Mouse (Mus musculus) limb, embryonic 11.5 days (tissue): ENCODE results near the gene Plekhg5. TPM values are rescaled to one million over a fixed set of nuclear protein-coding genes. Genes with fewer than 3 reads are reported as not detected.

Experiments
- ATAC-seq: fragments of 200-750 bp; cut with Nextera tagmentation; 2 replicates; pipeline ENCODE4 v1.8.0; 2017; ENCODE audit warnings: low read depth; ENCODE audit not compliant: insufficient number of reproducible peaks, low FRiP score, low TSS enrichment
- DNase-seq: peaks from one replicate; pipeline ENCODE4 v3.0.0-alpha.2; 2015; ENCODE audit warnings: low spot score
- H3K27ac ChIP-seq: fragments of 300-500 bp; sonication (generic); replicated peaks from 2 replicates; pipeline ENCODE4 v1.5.1; 2014; ENCODE audit warnings: low read depth, mild to moderate bottlenecking, low read length
- H3K27me3 ChIP-seq: fragments of 300-500 bp; sonication (generic); 2 replicates; pipeline ENCODE4 v1.6.1; 2014; ENCODE audit warnings: mild to moderate bottlenecking, low read length, mixed read lengths; ENCODE audit not compliant: control insufficient read depth, insufficient read depth
- H3K36me3 ChIP-seq: fragments of 300-500 bp; sonication (generic); 2 replicates; pipeline ENCODE4 v1.6.1; 2014; ENCODE audit warnings: mild to moderate bottlenecking, low read length, moderate library complexity, mixed read lengths; ENCODE audit not compliant: control insufficient read depth, insufficient read depth
- H3K4me1 ChIP-seq: fragments of 300-500 bp; sonication (generic); 2 replicates; pipeline ENCODE4 v1.6.1; 2014; ENCODE audit warnings: low read length, mixed read lengths; ENCODE audit not compliant: control insufficient read depth, insufficient read depth
- H3K4me2 ChIP-seq: fragments of 300-500 bp; sonication (generic); 2 replicates; pipeline ENCODE4 v1.6.1; 2014; ENCODE audit warnings: low read depth, mild to moderate bottlenecking, moderate library complexity; ENCODE audit not compliant: severe bottlenecking
- H3K4me3 ChIP-seq: fragments of 300-500 bp; sonication (generic); 2 replicates; pipeline ENCODE4 v1.5.1; 2014; ENCODE audit warnings: low read depth, low read length
- H3K9ac ChIP-seq: fragments of 300-500 bp; sonication (generic); 2 replicates; pipeline ENCODE4 v1.6.1; 2014; ENCODE audit warnings: mild to moderate bottlenecking, low read length
- H3K9me3 ChIP-seq: fragments of 300-500 bp; sonication (generic); 2 replicates; pipeline ENCODE4 v1.6.1; 2016; ENCODE audit warnings: low read length; ENCODE audit not compliant: control insufficient read depth
- WGBS: fragments of 180-500 bp; shearing (Covaris S2); extraction: QIAGEN DNeasy Blood & Tissue Kit; methylation state at CpG from one replicate; pipeline ENCODE4 v1.1.7; 2014; 5-methylcytosine and 5-hydroxymethylcytosine counted together
- polyA plus RNA-seq: library from polyadenylated mRNA; unstranded; fragments of >200 nt; fragmentation: Nextera tagmentation; extraction: Ambion mirVana; gene quantifications from 2 replicates; pipeline ENCODE4 v1.2.1, GENCODE M21; 2014

Gene Plekhg5
- polyA plus RNA-seq, 1 experiment from 2014 or later: 8.9 TPM

GRCm38 (mm10) chr4:152150546-152150945 is 78.2 kb downstream of the Plekhg5 start:
- no peak overlapping the region for H3K9ac ChIP-seq
- no peaks in the 10 kb centered on the region for H3K36me3 ChIP-seq
- peaks cover 40% of the 10 kb centered on the region for H3K27me3 ChIP-seq
- DNase-seq (no peak), ATAC-seq (no peak)
- H3K4me3 ChIP-seq: no peak overlapping the region
- H3K27ac ChIP-seq: no peak overlapping the region
- 0 out of 2 replicates have a peak, but pooled peaks cover 4% of the 10 kb centered on the region for H3K4me1 ChIP-seq
- no peak overlapping the region for H3K4me2 ChIP-seq
- no peaks in the 10 kb centered on the region for H3K9me3 ChIP-seq
- WGBS: 72% methylated on average over 4 of the region's 4 CpGs

- H3K9ac ChIP-seq: no peak overlapping the region
- 15% methylated on average over 7 of the region's 7 CpGs for WGBS
- DNase-seq: no peak
- H3K4me2 ChIP-seq: peak overlapping the region; percentile 69
- no peak overlapping the region for H3K27ac ChIP-seq
- 0 out of 2 replicates have a peak, but pooled peaks cover 4% of the 10 kb centered on the region for H3K4me1 ChIP-seq
- peak overlapping the region; percentile 38 for H3K4me3 ChIP-seq
- no peaks in the 10 kb centered on the region for H3K36me3 ChIP-seq
- no peak for ATAC-seq
- H3K27me3 ChIP-seq: peaks cover 40% of the 10 kb centered on the region
- H3K9me3 ChIP-seq: no peaks in the 10 kb centered on the region
Measured at GRCm38 (mm10) chr4:152151451-152151965, 79.2 kb downstream of the Plekhg5 start.

- WGBS: 1% methylated on average over 53 of the region's 57 CpGs
- Histone ChIP-seq H3K27me3 (peaks cover 40% of the 10 kb centered on the region), H3K4me1 (0 out of 2 replicates have a peak, but pooled peaks cover 4% of the 10 kb centered on the region), H3K4me2 (peak within 1 kb of the TSS; percentile 69), H3K36me3 (no peaks in the 10 kb centered on the region), H3K9me3 (no peaks in the 10 kb centered on the region), H3K27ac (no peak within 1 kb of the TSS), H3K9ac (no peak within 1 kb of the TSS; the same call in 1 of the 2 replicates), H3K4me3 (peak within 1 kb of the TSS; percentile 38)
- DNase-seq (peak; percentile 82), ATAC-seq (peak; percentile 78)
Measured at GRCm38 (mm10) chr4:152151966-152152544, 79.8 kb downstream of the Plekhg5 start, which contains the start of gene Espn. Gene Espn (minus strand): TSS chr4:152152371.

- ATAC-seq (no peak), DNase-seq (peak; percentile 92)
- Histone ChIP-seq H3K9me3 (no peaks in the 10 kb centered on the region), H3K4me2 (peak overlapping the region; percentile 3; the same call in 1 of the 2 replicates), H3K4me1 (peaks cover 9% of the 10 kb centered on the region; the same call in 1 of the 2 replicates), H3K36me3 (no peaks in the 10 kb centered on the region), H3K4me3 (no peak overlapping the region), H3K27ac (no peak overlapping the region), H3K9ac (no peak overlapping the region), H3K27me3 (peaks cover 55% of the 10 kb centered on the region)
- WGBS: 4% methylated on average over 23 of the region's 23 CpGs
Measured at GRCm38 (mm10) chr4:152153771-152154177, 81.5 kb downstream of the Plekhg5 start.

- Histone ChIP-seq H3K4me1 (peaks cover 9% of the 10 kb centered on the region; the same call in 1 of the 2 replicates), H3K27me3 (peaks cover 65% of the 10 kb centered on the region), H3K4me2 (no peak overlapping the region), H3K9ac (no peak overlapping the region), H3K27ac (no peak overlapping the region), H3K9me3 (no peaks in the 10 kb centered on the region), H3K36me3 (no peaks in the 10 kb centered on the region), H3K4me3 (no peak overlapping the region)
- 64% methylated on average over 4 of the region's 4 CpGs for WGBS
- ATAC-seq (no peak), DNase-seq (no peak)
Measured at GRCm38 (mm10) chr4:152155019-152155418, 82.7 kb downstream of the Plekhg5 start.

- Histone ChIP-seq H3K9ac (no peak overlapping the region), H3K9me3 (no peaks in the 10 kb centered on the region), H3K27me3 (peaks cover 58% of the 10 kb centered on the region), H3K4me1 (peaks cover 5% of the 10 kb centered on the region; the same call in 1 of the 2 replicates), H3K4me3 (no peak overlapping the region), H3K36me3 (no peaks in the 10 kb centered on the region), H3K4me2 (no peak overlapping the region; the same call in 1 of the 2 replicates), H3K27ac (no peak overlapping the region)
- WGBS: 13% methylated on average over 21 of the region's 21 CpGs
- ATAC-seq (no peak), DNase-seq (peak; percentile 70)
Measured at GRCm38 (mm10) chr4:152157779-152158584, 85.7 kb downstream of the Plekhg5 start.

GRCm38 (mm10) chr4:152158585-152159284 is 86.4 kb downstream of the Plekhg5 start, which contains the start of gene Hes2:
Gene Hes2 (plus strand): TSS chr4:152158867.
- no peaks in the 10 kb centered on the region for H3K9me3 ChIP-seq
- no peak for DNase-seq
- no peak within 1 kb of the TSS for H3K27ac ChIP-seq
- peaks cover 51% of the 10 kb centered on the region for H3K27me3 ChIP-seq
- peaks cover 5% of the 10 kb centered on the region; the same call in 1 of the 2 replicates for H3K4me1 ChIP-seq
- no peak within 1 kb of the TSS for H3K4me3 ChIP-seq
- ATAC-seq: no peak
- no peak within 1 kb of the TSS; the same call in 1 of the 2 replicates for H3K4me2 ChIP-seq
- no peak within 1 kb of the TSS for H3K9ac ChIP-seq
- no peaks in the 10 kb centered on the region for H3K36me3 ChIP-seq
- WGBS: 5% methylated on average over 35 of the region's 35 CpGs

GRCm38 (mm10) chr4:152159285-152159678 is 87.0 kb downstream of the Plekhg5 start:
- H3K36me3 ChIP-seq: no peaks in the 10 kb centered on the region
- DNase-seq (no peak), ATAC-seq (no peak)
- 3% methylated on average over 19 of the region's 19 CpGs for WGBS
- no peak overlapping the region for H3K9ac ChIP-seq
- no peaks in the 10 kb centered on the region for H3K9me3 ChIP-seq
- H3K4me2 ChIP-seq: no peak overlapping the region
- peaks cover 51% of the 10 kb centered on the region for H3K27me3 ChIP-seq
- H3K4me3 ChIP-seq: no peak overlapping the region
- no peak overlapping the region for H3K27ac ChIP-seq
- H3K4me1 ChIP-seq: peaks cover 5% of the 10 kb centered on the region; the same call in 1 of the 2 replicates
